Mouse (Mus musculus) limb, embryonic 14.5 days (tissue): ENCODE data around the gene Spock1. TPM values are rescaled to one million over a fixed set of nuclear protein-coding genes. Genes with fewer than 3 reads are reported as not detected.
A peak's percentile ranks its signal among the peaks of the same experiment; 100 is the strongest.

Experiments used
- ATAC-seq: fragments of 200-750 bp; cut with Nextera tagmentation; 2 replicates; pipeline ENCODE4 v1.8.0; 2017; ENCODE audit warnings: low read depth, moderate number of reproducible peaks, moderate TSS enrichment; ENCODE audit not compliant: low FRiP score
- DNase-seq: peaks from one replicate; pipeline ENCODE4 v3.0.0-alpha.2; 2015; ENCODE audit warnings: low spot score
- H3K27ac ChIP-seq: fragments of 300-500 bp; sonication (generic); replicated peaks from 2 replicates; pipeline ENCODE4 v1.5.1; 2014; ENCODE audit warnings: low read depth, mild to moderate bottlenecking, low read length, moderate library complexity, mixed read lengths
- H3K27me3 ChIP-seq: fragments of 300-500 bp; sonication (generic); 2 replicates; pipeline ENCODE4 v1.6.1; 2014; ENCODE audit warnings: low read length, mixed read lengths; ENCODE audit not compliant: control insufficient read depth, insufficient read depth
- H3K36me3 ChIP-seq: fragments of 300-500 bp; sonication (generic); 2 replicates; pipeline ENCODE4 v1.6.1; 2014; ENCODE audit warnings: mild to moderate bottlenecking, low read length, moderate library complexity, mixed read lengths; ENCODE audit not compliant: control insufficient read depth, insufficient read depth
- H3K4me1 ChIP-seq: fragments of 300-500 bp; sonication (generic); 2 replicates; pipeline ENCODE4 v1.6.1; 2014; ENCODE audit warnings: antibody characterized with exemption, low read length, mixed read lengths; ENCODE audit not compliant: control insufficient read depth, insufficient read depth
- H3K4me2 ChIP-seq: fragments of 300-500 bp; sonication (generic); replicated peaks from 2 replicates; pipeline ENCODE4 v1.6.1; 2014; ENCODE audit warnings: low read depth, mild to moderate bottlenecking, low read length, moderate library complexity; ENCODE audit not compliant: severe bottlenecking
- H3K4me3 ChIP-seq: fragments of 300-500 bp; sonication (generic); replicated peaks from 2 replicates; pipeline ENCODE4 v1.5.1; 2014; ENCODE audit warnings: low read length
- H3K9ac ChIP-seq: fragments of 300-500 bp; sonication (generic); 2 replicates; pipeline ENCODE4 v1.6.1; 2014; ENCODE audit warnings: mild to moderate bottlenecking, low read depth, low read length, moderate library complexity; ENCODE audit not compliant: severe bottlenecking
- H3K9me3 ChIP-seq: fragments of 300-500 bp; sonication (generic); 2 replicates; pipeline ENCODE4 v1.6.1; 2016; ENCODE audit warnings: low read length; ENCODE audit not compliant: control insufficient read depth
- POLR2A ChIP-seq: fragments of 200-500 bp; IDR thresholded peaks from 2 replicates; pipeline ENCODE4 v1.8.0; 2012; ENCODE audit warnings: inconsistent platforms, mild to moderate bottlenecking, moderate library complexity, borderline replicate concordance; ENCODE audit not compliant: insufficient read depth, insufficient read length; ENCODE audit errors: extremely low read depth
- WGBS: fragments of 180-500 bp; shearing (Covaris S2); extraction: QIAGEN DNeasy Blood & Tissue Kit; methylation state at CpG from one replicate; pipeline ENCODE4 v1.1.7; 2014; 5-methylcytosine and 5-hydroxymethylcytosine counted together
- polyA plus RNA-seq, 2 experiments: library from polyadenylated mRNA; depleted of rRNA in 1 of 2; stranded (reverse) in 1 of 2; unstranded in 1 of 2; fragments of >200 nt; fragmentation: Nextera tagmentation in 1 of 2; extraction: Ambion mirVana in 1 of 2; gene quantifications; 2 replicates each; pipeline versions ENCODE4 v1.2.1 to v1.2.3; 2012 to 2014

The Spock1 gene
- polyA plus RNA-seq, 2 experiments: 1.6 to 2.1 TPM

- no peak overlapping the region for H3K9ac ChIP-seq
- DNase-seq (no peak), ATAC-seq (no peak)
- peaks cover 6% of the 10 kb centered on the region; the same call in 1 of the 2 replicates for H3K4me1 ChIP-seq
- WGBS: 39% methylated on average over 10 of the region's 10 CpGs
- H3K36me3 ChIP-seq: no peaks in the 10 kb centered on the region
- H3K9me3 ChIP-seq: no peaks in the 10 kb centered on the region
- no peak overlapping the region for H3K4me2 ChIP-seq
- TF ChIP-seq POLR2A: no peak
- H3K4me3 ChIP-seq: no peak overlapping the region
- no peaks in the 10 kb centered on the region for H3K27me3 ChIP-seq
- no peak overlapping the region for H3K27ac ChIP-seq
Observed at GRCm38 (mm10) chr13:57588558-57589273, 319.4 kb downstream of the Spock1 start.

- H3K4me2 ChIP-seq: no peak overlapping the region
- H3K27me3 ChIP-seq: no peaks in the 10 kb centered on the region
- ATAC-seq (peak; percentile 26; the same call in 1 of the 2 replicates), DNase-seq (peak; percentile 57)
- no peak overlapping the region for H3K27ac ChIP-seq
- H3K4me3 ChIP-seq: no peak overlapping the region
- H3K9me3 ChIP-seq: no peaks in the 10 kb centered on the region
- TF ChIP-seq POLR2A: no peak
- WGBS: 36% methylated on average over 3 of the region's 3 CpGs
- no peak overlapping the region for H3K9ac ChIP-seq
- peaks cover 6% of the 10 kb centered on the region; the same call in 1 of the 2 replicates for H3K4me1 ChIP-seq
- no peaks in the 10 kb centered on the region for H3K36me3 ChIP-seq
Observed at GRCm38 (mm10) chr13:57585131-57585530, 323.0 kb downstream of the Spock1 start.

- Histone ChIP-seq H3K9me3 (no peaks in the 10 kb centered on the region), H3K36me3 (no peaks in the 10 kb centered on the region), H3K9ac (no peak overlapping the region), H3K27me3 (no peaks in the 10 kb centered on the region), H3K4me3 (no peak overlapping the region), H3K27ac (no peak overlapping the region), H3K4me1 (no peaks in the 10 kb centered on the region), H3K4me2 (no peak overlapping the region)
- TF ChIP-seq POLR2A: no peak
- DNase-seq (no peak), ATAC-seq (no peak)
- 79% methylated on average over 12 of the region's 12 CpGs for WGBS
Observed at GRCm38 (mm10) chr13:57582314-57582976, 325.7 kb downstream of the Spock1 start.

GRCm38 (mm10) chr13:57577541-57578244 lies 330.4 kb downstream of the Spock1 start:
- Histone ChIP-seq H3K9me3 (no peaks in the 10 kb centered on the region), H3K27me3 (no peaks in the 10 kb centered on the region), H3K9ac (no peak overlapping the region), H3K4me2 (no peak overlapping the region), H3K4me3 (no peak overlapping the region), H3K4me1 (no peaks in the 10 kb centered on the region), H3K27ac (no peak overlapping the region), H3K36me3 (no peaks in the 10 kb centered on the region)
- DNase-seq: no peak
- no peak for TF ChIP-seq POLR2A
- WGBS: 88% methylated on average over 5 of the region's 5 CpGs
- no peak for ATAC-seq

GRCm38 (mm10) chr13:57573501-57573900 lies 334.6 kb downstream of the Spock1 start:
- Histone ChIP-seq H3K4me2 (no peak overlapping the region), H3K4me3 (no peak overlapping the region), H3K27me3 (no peaks in the 10 kb centered on the region), H3K9me3 (no peaks in the 10 kb centered on the region), H3K9ac (no peak overlapping the region), H3K27ac (no peak overlapping the region), H3K4me1 (no peaks in the 10 kb centered on the region), H3K36me3 (no peaks in the 10 kb centered on the region)
- 60% methylated on average over 4 of the region's 4 CpGs for WGBS
- no peak for ATAC-seq
- no peak for DNase-seq
- no peak for TF ChIP-seq POLR2A
